Mouse (Mus musculus) stomach, embryonic 16.5 days (tissue): Measurements from ENCODE around the gene Gar1. TPM values are rescaled to one million over a fixed set of nuclear protein-coding genes. Genes with fewer than 3 reads are reported as not detected.

Experiments
- ATAC-seq: fragments of 200-750 bp; cut with Nextera tagmentation; 2 replicates; pipeline ENCODE4 v1.8.0; 2017; ENCODE audit warnings: moderate number of reproducible peaks, moderate TSS enrichment; ENCODE audit not compliant: insufficient read depth, low FRiP score
- H3K27ac ChIP-seq: fragments of 300-500 bp; sonication (generic); 2 replicates; pipeline ENCODE4 v1.5.1; 2014; ENCODE audit warnings: low read length
- H3K27me3 ChIP-seq: fragments of 300-500 bp; sonication (generic); 2 replicates; pipeline ENCODE4 v1.6.1; 2014; ENCODE audit warnings: low read length, control low read depth, mixed read lengths; ENCODE audit not compliant: control insufficient read depth, insufficient read depth
- H3K36me3 ChIP-seq: fragments of 300-500 bp; sonication (generic); 2 replicates; pipeline ENCODE4 v1.6.1; 2014; ENCODE audit warnings: low read length; ENCODE audit not compliant: control insufficient read depth, insufficient read depth
- H3K4me1 ChIP-seq: fragments of 300-500 bp; sonication (generic); 2 replicates; pipeline ENCODE4 v1.6.1; 2014; ENCODE audit warnings: low read length, control low read depth, mixed read lengths; ENCODE audit not compliant: control insufficient read depth, insufficient read depth
- H3K4me2 ChIP-seq: fragments of 300-500 bp; sonication (generic); 2 replicates; pipeline ENCODE4 v1.6.1; 2014; ENCODE audit warnings: low read depth, low read length, mixed read lengths
- H3K4me3 ChIP-seq: fragments of 300-500 bp; sonication (generic); replicated peaks from 2 replicates; pipeline ENCODE4 v1.5.1; 2014; ENCODE audit warnings: mild to moderate bottlenecking, low read length
- H3K9ac ChIP-seq: fragments of 300-500 bp; sonication (generic); 2 replicates; pipeline ENCODE4 v1.6.1; 2014; ENCODE audit warnings: low read length
- H3K9me3 ChIP-seq: fragments of 300-500 bp; sonication (generic); replicated peaks from 2 replicates; pipeline ENCODE4 v1.6.1; 2016; ENCODE audit warnings: low read length, control low read depth; ENCODE audit not compliant: control insufficient read depth
- WGBS: fragments of 180-500 bp; shearing (Covaris S2); extraction: QIAGEN DNeasy Blood & Tissue Kit; methylation state at CpG from one replicate; pipeline ENCODE4 v1.1.7; 2014; 5-methylcytosine and 5-hydroxymethylcytosine counted together
- polyA plus RNA-seq: library from polyadenylated mRNA; unstranded; fragments of >200 nt; fragmentation: Nextera tagmentation; extraction: Ambion mirVana; gene quantifications from 2 replicates; pipeline ENCODE4 v1.2.1, GENCODE M21; 2015

Gar1 gene
- polyA plus RNA-seq, 1 experiment from 2014 or later, result 44.5 TPM

DNA sequence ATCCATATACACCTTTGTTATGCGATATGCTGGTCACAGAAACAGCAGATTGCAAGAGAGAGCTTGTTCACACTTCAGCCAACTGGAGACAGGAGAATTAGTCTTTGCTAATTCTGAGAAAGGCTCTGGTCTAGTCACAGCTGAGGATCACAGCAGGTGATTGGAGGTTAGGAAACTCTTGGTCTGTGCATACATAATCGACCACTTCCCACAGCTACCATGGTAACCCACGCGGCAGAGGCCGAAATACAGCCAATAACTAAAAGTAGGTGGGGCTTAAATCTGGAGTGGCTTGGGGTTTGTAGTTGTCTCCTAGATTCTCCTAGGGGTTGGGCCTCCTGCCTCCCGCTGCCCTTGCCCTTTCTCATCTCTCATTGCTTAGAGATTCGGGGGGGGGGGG lies 6.8 kb upstream of the Gar1 start:
- no peak overlapping the region for H3K9ac ChIP-seq
- H3K36me3 ChIP-seq, result no peaks in the 10 kb centered on the region
- WGBS, result 49% methylated on average over 6 of the region's 7 CpGs
- no peak overlapping the region for H3K4me3 ChIP-seq
- H3K4me1 ChIP-seq, result no peaks in the 10 kb centered on the region; the same call in 1 of the 2 replicates
- H3K9me3 ChIP-seq, result no peaks in the 10 kb centered on the region
- no peak for ATAC-seq
- no peaks in the 10 kb centered on the region for H3K27me3 ChIP-seq
- H3K27ac ChIP-seq, result no peak overlapping the region
- H3K4me2 ChIP-seq, result no peak overlapping the region

DNA sequence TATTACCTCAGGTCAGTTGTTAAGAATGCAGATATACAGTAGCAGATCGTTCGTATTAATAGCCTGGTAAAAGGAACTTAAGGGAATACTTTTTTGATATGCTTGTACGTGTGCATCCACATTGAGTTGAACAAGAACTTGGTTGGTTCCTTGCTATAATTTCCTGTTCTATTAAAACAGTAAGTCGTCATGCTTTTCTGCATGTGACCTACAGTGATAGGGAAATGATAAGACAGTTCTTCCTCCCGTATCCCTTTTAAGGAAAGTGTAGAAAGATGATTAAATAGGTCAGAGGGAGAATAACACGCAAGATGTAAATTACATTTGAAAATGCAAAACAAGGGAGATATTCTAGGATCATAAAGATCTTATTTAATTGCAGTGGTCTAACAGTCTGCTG lies 5.8 kb upstream of the Gar1 start:
- Histone ChIP-seq H3K9ac (no peak overlapping the region), H3K27ac (no peak overlapping the region), H3K27me3 (no peaks in the 10 kb centered on the region), H3K9me3 (no peaks in the 10 kb centered on the region), H3K4me3 (peak overlapping the region; percentile 35), H3K36me3 (no peaks in the 10 kb centered on the region), H3K4me1 (no peaks in the 10 kb centered on the region; the same call in 1 of the 2 replicates), H3K4me2 (peak overlapping the region; percentile 50)
- ATAC-seq, result no peak
- WGBS, result 69% methylated on average over 6 of the region's 6 CpGs

DNA sequence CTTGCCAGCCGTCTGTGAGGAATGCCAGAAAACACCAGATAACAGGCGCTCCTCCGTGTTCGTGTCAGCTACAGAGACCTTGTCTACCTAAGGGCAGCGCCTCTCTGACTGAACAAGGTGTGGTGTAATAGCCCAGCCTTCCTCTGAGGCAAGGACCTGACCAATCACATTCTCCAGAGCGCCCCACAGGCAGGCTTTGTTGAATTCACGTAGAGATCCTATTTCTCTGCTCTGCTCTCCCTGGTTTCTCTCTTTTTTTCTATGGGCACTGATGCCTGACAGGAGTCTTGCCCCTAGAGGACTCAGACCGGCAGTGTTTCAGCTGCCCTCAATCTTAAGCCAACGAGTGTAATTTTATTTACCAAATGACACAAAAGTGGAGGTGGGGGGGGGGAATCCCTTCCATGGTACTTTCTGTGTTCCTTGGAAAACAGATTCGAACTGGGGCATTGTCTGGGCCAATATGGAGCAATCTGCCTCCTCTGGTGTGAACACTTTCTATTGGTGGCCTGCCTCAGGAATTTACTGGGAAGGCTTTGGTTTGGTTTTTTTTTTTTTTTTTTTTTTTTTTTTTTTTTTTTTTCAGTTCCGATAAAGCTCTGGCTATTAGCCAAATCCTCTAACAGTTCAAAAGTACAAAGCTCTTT lies 5.0 kb upstream of the Gar1 start:
- Histone ChIP-seq H3K9ac (peak overlapping the region; percentile 53), H3K27me3 (no peaks in the 10 kb centered on the region), H3K36me3 (no peaks in the 10 kb centered on the region), H3K4me2 (peak overlapping the region; percentile 50), H3K9me3 (no peaks in the 10 kb centered on the region), H3K27ac (peak overlapping the region; percentile 91), H3K4me3 (peak overlapping the region; percentile 35), H3K4me1 (no peaks in the 10 kb centered on the region; the same call in 1 of the 2 replicates)
- WGBS, result 14% methylated on average over 11 of the region's 11 CpGs
- ATAC-seq, result peak; percentile 84

DNA sequence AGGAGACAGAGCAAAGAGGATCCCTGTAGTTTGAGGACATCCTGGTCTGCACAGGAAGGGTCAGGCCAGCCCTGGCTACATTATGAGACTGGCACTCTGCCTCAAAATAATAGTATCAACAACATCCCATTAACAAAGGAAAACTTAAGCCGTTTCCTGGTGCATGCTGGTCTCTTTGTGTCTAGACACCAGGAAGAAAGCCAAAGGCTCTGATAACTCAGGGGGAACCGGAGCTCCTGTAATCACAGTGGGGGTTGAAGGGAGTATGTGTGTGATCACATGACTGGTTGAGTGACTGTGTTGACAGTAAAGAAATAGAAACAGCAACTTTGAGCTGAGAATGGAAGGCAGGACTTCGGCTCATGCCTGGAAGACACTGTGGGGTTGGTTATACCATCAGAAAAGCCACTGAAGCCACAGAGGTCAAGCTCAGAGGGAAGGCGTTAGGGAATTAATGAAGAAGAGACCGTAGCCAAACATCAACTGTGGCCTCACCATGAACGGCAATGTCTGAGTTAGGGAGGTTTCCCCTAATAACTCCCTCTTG lies 4.3 kb upstream of the Gar1 start, which contains the start of gene Cfi:
Gene Cfi, plus strand, starts transcription at position 497 of the 547 bp plus-strand sequence.
- Histone ChIP-seq H3K4me2 (peak within 1 kb of the TSS; percentile 50), H3K4me3 (peak within 1 kb of the TSS; percentile 35), H3K9ac (peak within 1 kb of the TSS; percentile 53), H3K9me3 (no peaks in the 10 kb centered on the region), H3K4me1 (no peaks in the 10 kb centered on the region; the same call in 1 of the 2 replicates), H3K27me3 (no peaks in the 10 kb centered on the region), H3K27ac (peak within 1 kb of the TSS; percentile 91), H3K36me3 (no peaks in the 10 kb centered on the region)
- peak; percentile 46; the same call in 1 of the 2 replicates for ATAC-seq
- WGBS, result 51% methylated on average over 6 of the region's 6 CpGs

DNA sequence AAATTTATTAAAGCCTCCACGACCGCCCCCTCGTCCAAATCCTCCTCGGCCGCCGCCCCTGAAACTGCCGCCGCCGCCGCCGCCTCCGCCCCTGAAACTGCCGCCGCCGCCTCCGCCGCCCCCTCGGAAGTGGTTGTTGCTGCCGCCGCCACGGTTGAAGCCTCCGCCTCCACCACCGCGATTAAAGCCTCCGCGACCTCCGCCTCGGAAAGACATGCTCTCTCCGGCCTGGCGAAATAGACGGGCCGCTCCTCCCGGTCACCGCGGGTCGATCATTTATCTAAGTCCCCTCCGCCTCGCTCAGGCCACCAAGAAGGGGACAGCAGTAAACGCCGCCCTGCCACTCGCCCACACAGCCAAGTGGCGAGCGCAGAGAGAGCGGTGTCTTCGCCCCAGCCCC lies 570 bp downstream of the Gar1 start:
- no peaks in the 10 kb centered on the region for H3K9me3 ChIP-seq
- H3K4me1 ChIP-seq, result peaks cover 16% of the 10 kb centered on the region
- H3K36me3 ChIP-seq, result no peaks in the 10 kb centered on the region
- H3K27me3 ChIP-seq, result no peaks in the 10 kb centered on the region
- ATAC-seq, result no peak; the same call in 1 of the 2 replicates
- H3K27ac ChIP-seq, result peak overlapping the region; percentile 85
- H3K4me2 ChIP-seq, result peak overlapping the region; percentile 72
- H3K4me3 ChIP-seq, result peak overlapping the region; percentile 91
- H3K9ac ChIP-seq, result peak overlapping the region; percentile 89
- under 1% methylated on average over 45 of the region's 45 CpGs for WGBS

DNA sequence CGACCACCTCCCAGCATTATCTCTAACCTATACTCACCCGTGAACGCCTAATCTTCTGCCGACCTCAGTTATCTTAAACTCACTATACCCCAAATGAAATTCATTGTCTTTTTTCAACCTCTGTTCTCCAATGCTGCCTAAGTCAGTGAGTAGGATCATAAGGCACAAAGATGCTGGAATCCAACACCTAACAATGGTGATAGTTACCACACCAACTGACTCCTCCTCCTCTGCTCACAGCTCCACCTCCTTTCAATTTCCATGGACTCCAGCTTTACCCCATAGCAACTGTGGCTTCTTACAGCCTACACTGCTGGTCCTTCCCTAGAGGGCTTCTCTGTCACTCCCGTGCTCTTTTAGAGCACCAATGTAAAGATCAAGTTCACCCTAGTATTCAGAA lies 3.5 kb downstream of the Gar1 start:
- Histone ChIP-seq H3K36me3 (peaks cover 5% of the 10 kb centered on the region; the same call in 1 of the 2 replicates), H3K27me3 (no peaks in the 10 kb centered on the region), H3K4me3 (no peak overlapping the region), H3K9ac (no peak overlapping the region), H3K27ac (no peak overlapping the region), H3K4me1 (peaks cover 16% of the 10 kb centered on the region), H3K9me3 (no peaks in the 10 kb centered on the region), H3K4me2 (no peak overlapping the region)
- 85% methylated on average over 5 of the region's 5 CpGs for WGBS
- no peak for ATAC-seq

DNA sequence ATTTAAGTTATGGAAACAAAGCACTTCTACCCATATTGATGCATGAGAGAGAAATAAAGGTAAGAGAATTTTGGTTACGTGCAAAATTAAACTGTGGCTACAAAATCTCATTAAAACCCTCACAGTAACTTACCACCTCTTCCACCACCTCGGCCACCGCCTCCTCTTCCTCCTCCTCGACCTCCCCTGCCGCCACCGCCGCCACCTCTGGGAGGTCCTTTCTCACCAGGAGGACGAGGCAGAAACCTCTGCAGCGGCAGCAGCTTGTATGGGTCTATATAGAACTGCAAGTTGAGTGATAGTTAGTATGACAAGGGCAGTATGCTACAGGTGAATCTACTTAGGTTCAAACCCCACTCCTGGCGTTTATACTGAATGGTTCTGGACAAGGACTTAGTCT lies 4.5 kb downstream of the Gar1 start:
- H3K9me3 ChIP-seq, result no peaks in the 10 kb centered on the region
- H3K27me3 ChIP-seq, result no peaks in the 10 kb centered on the region
- no peak overlapping the region for H3K4me2 ChIP-seq
- H3K36me3 ChIP-seq, result peaks cover 5% of the 10 kb centered on the region; the same call in 1 of the 2 replicates
- peaks cover 16% of the 10 kb centered on the region for H3K4me1 ChIP-seq
- ATAC-seq, result no peak
- no peak overlapping the region for H3K4me3 ChIP-seq
- H3K9ac ChIP-seq, result no peak overlapping the region
- no peak overlapping the region for H3K27ac ChIP-seq
- 87% methylated on average over 10 of the region's 10 CpGs for WGBS

DNA sequence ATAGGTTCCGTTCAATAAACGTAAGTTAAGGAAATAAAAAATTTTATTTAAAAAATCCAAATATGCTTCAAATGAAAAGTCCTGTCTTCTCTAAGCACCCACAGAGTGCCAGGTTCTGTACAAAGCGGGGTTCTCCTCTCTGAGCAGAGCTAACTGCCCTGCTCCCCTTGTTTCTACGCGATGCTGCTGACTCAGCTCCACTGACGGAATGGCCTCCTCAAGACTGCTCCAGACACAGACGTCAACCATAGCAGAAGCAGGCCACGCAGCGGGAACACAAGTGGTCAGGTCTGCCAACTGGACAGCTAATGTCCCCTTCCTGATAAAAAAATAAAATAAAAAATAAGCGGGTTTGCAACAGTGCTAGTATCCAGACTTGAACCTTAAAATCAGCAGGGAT lies 6.3 kb downstream of the Gar1 start:
- Histone ChIP-seq H3K9ac (no peak overlapping the region), H3K4me2 (no peak overlapping the region), H3K27me3 (no peaks in the 10 kb centered on the region), H3K9me3 (no peaks in the 10 kb centered on the region), H3K4me1 (peaks cover 14% of the 10 kb centered on the region), H3K4me3 (no peak overlapping the region), H3K36me3 (peaks cover 5% of the 10 kb centered on the region; the same call in 1 of the 2 replicates), H3K27ac (no peak overlapping the region)
- WGBS, result 88% methylated on average over 10 of the region's 10 CpGs
- no peak for ATAC-seq

DNA sequence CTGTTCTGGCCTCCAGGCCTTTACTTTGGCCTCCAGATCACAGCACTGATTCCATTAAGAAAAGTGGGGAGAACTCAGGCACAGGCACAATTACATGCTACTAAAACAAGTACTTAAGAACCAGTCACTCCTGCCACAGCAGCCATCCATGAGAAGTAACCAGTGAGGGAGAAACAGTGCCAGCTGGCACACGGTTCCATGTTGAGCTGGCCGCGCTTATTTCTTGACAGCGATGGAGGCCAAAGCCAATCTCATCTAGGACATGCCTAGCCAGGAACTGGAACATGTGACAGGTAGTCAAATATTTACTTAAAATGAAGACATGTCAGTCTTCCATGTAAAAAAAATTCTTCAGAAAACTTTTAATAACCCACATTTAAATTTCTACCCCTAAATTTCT lies 7.0 kb downstream of the Gar1 start:
- Histone ChIP-seq H3K27me3 (no peaks in the 10 kb centered on the region), H3K4me2 (no peak overlapping the region), H3K27ac (no peak overlapping the region), H3K4me3 (no peak overlapping the region), H3K9me3 (no peaks in the 10 kb centered on the region), H3K4me1 (peaks cover 6% of the 10 kb centered on the region; the same call in 1 of the 2 replicates), H3K36me3 (peaks cover 5% of the 10 kb centered on the region; the same call in 1 of the 2 replicates), H3K9ac (no peak overlapping the region)
- no peak for ATAC-seq
- 93% methylated on average over 4 of the region's 4 CpGs for WGBS
